Mouse (Mus musculus) embryonic facial prominence, embryonic 14.5 days (tissue): ENCODE measurements around the gene Gm11213. TPM values are rescaled to one million over a fixed set of nuclear protein-coding genes. Genes with fewer than 3 reads are reported as not detected.

ENCODE experiments used
- ATAC-seq: fragments of 200-750 bp; cut with Nextera tagmentation; 2 replicates; pipeline ENCODE4 v1.8.0; 2017; ENCODE audit warnings: low read depth, moderate number of reproducible peaks, moderate TSS enrichment
- DNase-seq: peaks from one replicate; pipeline ENCODE4 v3.0.0-alpha.2; 2015; ENCODE audit warnings: low spot score
- H3K27ac ChIP-seq: fragments of 300-500 bp; sonication (generic); replicated peaks from 2 replicates; pipeline ENCODE4 v1.5.1; 2014; ENCODE audit warnings: low read depth, mild to moderate bottlenecking, low read length, moderate library complexity
- H3K27me3 ChIP-seq: fragments of 300-500 bp; sonication (generic); replicated peaks from 2 replicates; pipeline ENCODE4 v1.6.1; 2014; ENCODE audit warnings: low read length; ENCODE audit not compliant: control insufficient read depth, insufficient read depth
- H3K36me3 ChIP-seq: fragments of 300-500 bp; sonication (generic); 2 replicates; pipeline ENCODE4 v1.6.1; 2014; ENCODE audit warnings: low read length, mixed read lengths; ENCODE audit not compliant: control insufficient read depth, insufficient read depth
- H3K4me1 ChIP-seq: fragments of 300-500 bp; sonication (generic); 2 replicates; pipeline ENCODE4 v1.6.1; 2014; ENCODE audit warnings: antibody characterized with exemption, low read length; ENCODE audit not compliant: control insufficient read depth, insufficient read depth
- H3K4me2 ChIP-seq: fragments of 300-500 bp; sonication (generic); 2 replicates; pipeline ENCODE4 v1.6.1; 2014; ENCODE audit warnings: low read depth, mild to moderate bottlenecking, low read length, moderate library complexity, mixed read lengths
- H3K4me3 ChIP-seq: fragments of 300-500 bp; sonication (generic); 2 replicates; pipeline ENCODE4 v1.5.1; 2014; ENCODE audit warnings: low read depth, mild to moderate bottlenecking, low read length
- H3K9ac ChIP-seq: fragments of 300-500 bp; sonication (generic); 2 replicates; pipeline ENCODE4 v1.6.1; 2014; ENCODE audit warnings: low read depth, mild to moderate bottlenecking, low read length, moderate library complexity, mixed read lengths
- H3K9me3 ChIP-seq: fragments of 300-500 bp; sonication (generic); 2 replicates; pipeline ENCODE4 v1.6.1; 2016; ENCODE audit warnings: low read length; ENCODE audit not compliant: control insufficient read depth
- WGBS: fragments of 180-500 bp; shearing (Covaris S2); extraction: QIAGEN DNeasy Blood & Tissue Kit; methylation state at CpG from one replicate; pipeline ENCODE4 v1.1.7; 2014; 5-methylcytosine and 5-hydroxymethylcytosine counted together
- polyA plus RNA-seq: library from polyadenylated mRNA; unstranded; fragments of >200 nt; fragmentation: Nextera tagmentation; extraction: Ambion mirVana; gene quantifications from 2 replicates; pipeline ENCODE4 v1.2.1, GENCODE M21; 2014

Gm11213 gene
- polyA plus RNA-seq, 1 experiment from 2014 or later: not detected

GRCm38 (mm10) chr4:63621861-63622260 lies 16.8 kb upstream of the Gm11213 start:
- Histone ChIP-seq H3K27me3 (no peaks in the 10 kb centered on the region), H3K9ac (no peak overlapping the region), H3K4me3 (no peak overlapping the region), H3K36me3 (no peaks in the 10 kb centered on the region), H3K27ac (no peak overlapping the region), H3K9me3 (no peaks in the 10 kb centered on the region), H3K4me2 (no peak overlapping the region), H3K4me1 (no peaks in the 10 kb centered on the region)
- 83% methylated on average over 2 of the region's 2 CpGs for WGBS
- no peak for ATAC-seq
- DNase-seq: no peak

- H3K4me2 ChIP-seq: no peak overlapping the region
- no peaks in the 10 kb centered on the region for H3K4me1 ChIP-seq
- DNase-seq: peak; percentile 13
- no peaks in the 10 kb centered on the region for H3K27me3 ChIP-seq
- WGBS: 71% methylated on average over 7 of the region's 7 CpGs
- H3K4me3 ChIP-seq: no peak overlapping the region
- no peak for ATAC-seq
- no peak overlapping the region for H3K27ac ChIP-seq
- no peaks in the 10 kb centered on the region for H3K9me3 ChIP-seq
- H3K9ac ChIP-seq: no peak overlapping the region
- H3K36me3 ChIP-seq: no peaks in the 10 kb centered on the region
Observed at GRCm38 (mm10) chr4:63608391-63608790, 3.3 kb upstream of the Gm11213 start.

- Histone ChIP-seq H3K4me2 (no peak overlapping the region), H3K9me3 (no peaks in the 10 kb centered on the region), H3K27ac (no peak overlapping the region), H3K4me3 (no peak overlapping the region), H3K4me1 (no peaks in the 10 kb centered on the region), H3K36me3 (no peaks in the 10 kb centered on the region), H3K27me3 (no peaks in the 10 kb centered on the region), H3K9ac (no peak overlapping the region)
- DNase-seq (no peak), ATAC-seq (no peak)
- WGBS: 85% methylated on average over 1 of the region's 1 CpGs
Observed at GRCm38 (mm10) chr4:63605968-63606367, 907 bp upstream of the Gm11213 start.

GRCm38 (mm10) chr4:63605545-63605944 lies 484 bp upstream of the Gm11213 start:
- Histone ChIP-seq H3K36me3 (no peaks in the 10 kb centered on the region), H3K4me3 (no peak overlapping the region), H3K9ac (no peak overlapping the region), H3K27me3 (no peaks in the 10 kb centered on the region), H3K4me1 (no peaks in the 10 kb centered on the region), H3K27ac (no peak overlapping the region), H3K4me2 (no peak overlapping the region), H3K9me3 (no peaks in the 10 kb centered on the region)
- WGBS: 89% methylated on average over 3 of the region's 3 CpGs
- ATAC-seq (no peak), DNase-seq (no peak)

- Histone ChIP-seq H3K9me3 (no peaks in the 10 kb centered on the region), H3K4me3 (no peak overlapping the region), H3K27me3 (no peaks in the 10 kb centered on the region), H3K4me1 (no peaks in the 10 kb centered on the region), H3K36me3 (no peaks in the 10 kb centered on the region), H3K27ac (no peak overlapping the region), H3K4me2 (no peak overlapping the region), H3K9ac (no peak overlapping the region)
- ATAC-seq: no peak
- no peak for DNase-seq
Observed at GRCm38 (mm10) chr4:63601263-63601662, 3.8 kb downstream of the Gm11213 start.

- no peak overlapping the region for H3K27ac ChIP-seq
- DNase-seq (no peak), ATAC-seq (no peak)
- no peak overlapping the region for H3K4me3 ChIP-seq
- no peaks in the 10 kb centered on the region for H3K27me3 ChIP-seq
- no peaks in the 10 kb centered on the region for H3K9me3 ChIP-seq
- no peak overlapping the region for H3K9ac ChIP-seq
- WGBS: 81% methylated on average over 6 of the region's 6 CpGs
- H3K4me2 ChIP-seq: no peak overlapping the region
- no peaks in the 10 kb centered on the region for H3K36me3 ChIP-seq
- H3K4me1 ChIP-seq: no peaks in the 10 kb centered on the region
Observed at GRCm38 (mm10) chr4:63600786-63601185, 4.3 kb downstream of the Gm11213 start.

- Histone ChIP-seq H3K36me3 (no peaks in the 10 kb centered on the region), H3K27ac (no peak overlapping the region), H3K4me1 (no peaks in the 10 kb centered on the region), H3K9ac (no peak overlapping the region), H3K4me3 (no peak overlapping the region), H3K4me2 (no peak overlapping the region), H3K27me3 (no peaks in the 10 kb centered on the region), H3K9me3 (no peaks in the 10 kb centered on the region)
- ATAC-seq (no peak), DNase-seq (no peak)
- 93% methylated on average over 4 of the region's 4 CpGs for WGBS
Observed at GRCm38 (mm10) chr4:63596010-63596409, 9.1 kb downstream of the Gm11213 start.

GRCm38 (mm10) chr4:63595259-63595658 lies 9.8 kb downstream of the Gm11213 start:
- Histone ChIP-seq H3K4me1 (no peaks in the 10 kb centered on the region), H3K4me3 (no peak overlapping the region), H3K27ac (no peak overlapping the region), H3K27me3 (no peaks in the 10 kb centered on the region), H3K4me2 (no peak overlapping the region), H3K9ac (no peak overlapping the region), H3K9me3 (no peaks in the 10 kb centered on the region), H3K36me3 (no peaks in the 10 kb centered on the region)
- DNase-seq (no peak), ATAC-seq (no peak)
- 79% methylated on average over 10 of the region's 10 CpGs for WGBS

- 82% methylated on average over 5 of the region's 5 CpGs for WGBS
- no peak overlapping the region for H3K4me3 ChIP-seq
- H3K9me3 ChIP-seq: no peaks in the 10 kb centered on the region
- H3K27ac ChIP-seq: no peak overlapping the region
- ATAC-seq (no peak), DNase-seq (peak; percentile 24)
- no peak overlapping the region for H3K4me2 ChIP-seq
- H3K9ac ChIP-seq: no peak overlapping the region
- no peaks in the 10 kb centered on the region for H3K36me3 ChIP-seq
- no peaks in the 10 kb centered on the region for H3K27me3 ChIP-seq
- H3K4me1 ChIP-seq: no peaks in the 10 kb centered on the region
Observed at GRCm38 (mm10) chr4:63594459-63595110, 10.5 kb downstream of the Gm11213 start.
